Mouse (Mus musculus) brain, adult 10 weeks (tissue): Measurements from ENCODE around the gene Gm10217. TPM values are rescaled to one million over a fixed set of nuclear protein-coding genes. Genes with fewer than 3 reads are reported as not detected.

Experiments used
- polyA plus RNA-seq: library from polyadenylated mRNA; stranded (reverse); fragments of 350-450 nt; fragmentation: Illumina TruSeq; extraction: RNeasy Lipid Tissue Mini Kit (QIAGEN cat#74804); gene quantifications from one replicate; pipeline ENCODE4 v1.2.3, GENCODE M21; 2015; ENCODE audit warnings: low read depth, low replicate concordance

The Gm10217 gene
- not detected for polyA plus RNA-seq

DNA sequence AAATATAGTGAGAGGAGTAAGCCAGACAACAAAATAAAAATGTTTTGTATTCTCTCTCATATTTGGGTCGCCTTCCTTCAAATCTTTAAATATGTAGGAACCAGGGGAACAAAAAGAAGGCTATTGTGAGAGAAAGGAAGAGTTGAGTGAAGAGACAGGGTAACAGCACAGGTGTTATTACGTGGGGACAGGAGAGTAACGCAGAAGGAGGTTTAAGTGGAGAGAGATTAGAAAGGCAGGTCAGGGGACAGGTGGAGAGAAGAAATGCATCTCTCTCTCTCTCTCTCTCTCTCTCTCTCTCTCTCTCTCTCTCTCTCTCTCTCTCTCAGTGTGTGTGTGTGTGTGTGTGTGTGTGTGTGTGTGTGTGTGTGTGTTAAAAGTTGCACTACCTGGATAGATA lies at the start of gene Gm10217:
Gene Gm10217, plus strand, starts transcription at position 301 of the 400 bp plus-strand sequence.

Other genes starting within 250 kb of the Gm10217 start
- gene Fam155a, start 93.1 kb upstream of the Gm10217 start, polyA plus RNA-seq, result 54.5 TPM
- gene Lig4, start 113.4 kb downstream of the Gm10217 start, polyA plus RNA-seq, result 7.3 TPM
- 23.9 TPM for gene Abhd13, start 113.5 kb downstream of the Gm10217 start, polyA plus RNA-seq
- 2.4 TPM for gene Tnfsf13b, start 142.2 kb downstream of the Gm10217 start, polyA plus RNA-seq